Mouse (Mus musculus) layer of hippocampus, adult 9-10 months (tissue): ENCODE results near the gene Tbc1d8.

Experiments
- DNase-seq: peaks from one replicate; pipeline ENCODE4 v3.0.0; 2022; ENCODE audit warnings: low spot score

Gene Tbc1d8

GRCm38 (mm10) chr1:39478896-39479200 lies 293 bp upstream of the Tbc1d8 start:
- no peak for DNase-seq

GRCm38 (mm10) chr1:39477064-39477463 lies 1.5 kb downstream of the Tbc1d8 start:
- DNase-seq = no peak

- DNase-seq = no peak
Measured at GRCm38 (mm10) chr1:39476341-39476740, 2.2 kb downstream of the Tbc1d8 start.

- DNase-seq = no peak
Measured at GRCm38 (mm10) chr1:39474516-39474915, 4.0 kb downstream of the Tbc1d8 start.

- no peak for DNase-seq
Measured at GRCm38 (mm10) chr1:39471298-39471902, 7.2 kb downstream of the Tbc1d8 start.

- no peak for DNase-seq
Measured at GRCm38 (mm10) chr1:39468982-39469381, 9.6 kb downstream of the Tbc1d8 start.

GRCm38 (mm10) chr1:39466526-39466925 lies 12.0 kb downstream of the Tbc1d8 start:
- no peak for DNase-seq

- DNase-seq = no peak
Measured at GRCm38 (mm10) chr1:39464760-39465159, 13.8 kb downstream of the Tbc1d8 start.

GRCm38 (mm10) chr1:39462937-39463444 lies 15.6 kb downstream of the Tbc1d8 start:
- DNase-seq = no peak

- peak; percentile 32 for DNase-seq
Measured at GRCm38 (mm10) chr1:39462036-39462435, 16.5 kb downstream of the Tbc1d8 start.

GRCm38 (mm10) chr1:39460495-39460894 lies 18.1 kb downstream of the Tbc1d8 start:
- no peak for DNase-seq

GRCm38 (mm10) chr1:39457887-39458874 lies 20.4 kb downstream of the Tbc1d8 start:
- DNase-seq = no peak

GRCm38 (mm10) chr1:39456421-39456853 lies 22.1 kb downstream of the Tbc1d8 start:
- no peak for DNase-seq

GRCm38 (mm10) chr1:39455350-39456023 lies 23.1 kb downstream of the Tbc1d8 start:
- no peak for DNase-seq

- DNase-seq = no peak
Measured at GRCm38 (mm10) chr1:39454783-39455175, 23.8 kb downstream of the Tbc1d8 start.

GRCm38 (mm10) chr1:39454108-39454782 lies 24.3 kb downstream of the Tbc1d8 start:
- DNase-seq = no peak

GRCm38 (mm10) chr1:39452203-39452602 lies 26.4 kb downstream of the Tbc1d8 start:
- DNase-seq = no peak

- DNase-seq = no peak
Measured at GRCm38 (mm10) chr1:39450069-39450728, 28.4 kb downstream of the Tbc1d8 start.

GRCm38 (mm10) chr1:39449251-39449790 lies 29.2 kb downstream of the Tbc1d8 start:
- no peak for DNase-seq

- no peak for DNase-seq
Measured at GRCm38 (mm10) chr1:39448819-39449218, 29.7 kb downstream of the Tbc1d8 start.

GRCm38 (mm10) chr1:39448238-39448637 lies 30.3 kb downstream of the Tbc1d8 start:
- DNase-seq = no peak
